Mouse (Mus musculus) embryo, embryonic 10.5 days (tissue): ENCODE measurements around the gene Hist1h3i.

Experiments
- DNase-seq: peaks from one replicate; pipeline ENCODE4 v3.0.0-alpha.2; 2015; ENCODE audit warnings: low spot score

Gene Hist1h3i

DNA sequence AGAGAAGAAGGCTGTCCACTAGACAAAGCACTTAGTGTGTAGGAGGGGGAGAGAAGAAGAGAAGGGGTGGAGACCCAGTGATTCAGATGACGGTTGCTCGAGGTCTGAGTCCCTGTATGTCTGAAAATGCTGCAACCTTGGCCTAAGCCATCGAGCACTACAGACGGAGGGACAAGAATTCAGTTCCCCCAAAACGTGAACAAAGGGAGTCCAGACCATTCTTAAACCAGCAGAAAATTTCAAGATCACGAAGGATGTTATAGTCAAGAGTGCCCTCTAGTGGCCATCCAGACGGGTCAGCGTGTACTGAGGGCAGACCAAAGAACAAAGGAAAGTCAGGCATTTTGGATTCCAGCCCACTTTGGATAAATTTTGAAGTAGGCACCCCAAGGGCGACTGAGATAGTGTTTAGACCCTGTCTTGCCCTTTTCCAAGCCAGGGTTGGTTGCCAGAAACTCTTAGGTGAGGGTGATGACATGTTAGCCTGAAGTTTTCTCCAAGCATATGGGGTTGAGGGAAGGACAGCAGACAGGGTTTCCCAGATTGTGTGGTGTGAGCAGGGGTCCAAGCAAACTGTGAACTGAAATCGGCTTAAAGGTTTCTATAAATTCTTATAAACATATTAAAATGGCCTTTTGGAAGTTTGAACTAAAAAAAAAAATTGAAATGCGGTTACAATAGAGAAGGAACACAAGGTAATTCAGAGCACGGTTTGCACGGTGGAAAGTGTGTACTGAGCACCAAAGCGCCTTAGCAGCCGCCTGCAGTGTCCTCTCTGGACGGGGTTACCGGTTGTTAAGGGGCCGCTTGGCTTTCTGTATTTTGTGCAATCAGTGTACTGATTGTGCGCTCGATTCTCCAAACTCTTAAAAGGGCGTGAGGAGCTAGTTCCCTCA, 48.9 kb downstream of the Hist1h3i start:
- peak; percentile 97 for DNase-seq

DNA sequence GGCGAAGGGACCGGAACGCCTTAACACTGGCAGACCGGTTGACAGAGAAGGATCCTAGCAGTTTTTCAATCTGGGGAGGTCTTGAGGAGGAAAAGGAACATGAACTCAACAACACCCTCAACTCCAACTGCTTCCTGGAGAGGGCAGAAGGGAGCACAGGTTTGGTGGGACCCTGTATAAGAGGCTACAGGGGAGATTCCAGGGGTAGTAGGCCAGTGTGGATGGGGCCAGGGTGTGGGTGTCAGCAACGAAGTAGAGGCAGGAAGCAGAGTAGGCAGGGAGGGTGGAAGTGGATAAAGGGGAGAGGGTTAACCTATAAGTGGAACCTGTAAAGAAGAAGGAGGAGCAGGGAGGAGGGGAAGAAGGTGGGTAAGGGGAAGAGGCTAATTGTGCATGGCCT, 49.7 kb downstream of the Hist1h3i start:
- peak; percentile 62 for DNase-seq
